Mouse (Mus musculus) splenic B cell, adult 2 months (primary cell): ENCODE data around the gene Usp54.
"Not testable (repeated sequence)": the region's sequence is repeated elsewhere in the genome, so short reads cannot be mapped to it uniquely, and the experiment has no call there.

ENCODE experiments used
- DNase-seq: peaks from one replicate; pipeline ENCODE4 v3.0.0-alpha.2; 2011; ENCODE audit warnings: low read depth, low spot score
- H3K27me3 ChIP-seq: 2 replicates; pipeline ENCODE4 v1.6.1; 2012; ENCODE audit warnings: mild to moderate bottlenecking, low read length, moderate library complexity, mixed read lengths; ENCODE audit not compliant: control insufficient read depth, poor library complexity, insufficient read depth, severe bottlenecking
- H3K36me3 ChIP-seq: 2 replicates; pipeline ENCODE4 v1.6.1; 2012; ENCODE audit warnings: mild to moderate bottlenecking, low read length, moderate library complexity, mixed read lengths; ENCODE audit not compliant: control insufficient read depth, poor library complexity, insufficient read depth, severe bottlenecking

Gene Usp54

DNA sequence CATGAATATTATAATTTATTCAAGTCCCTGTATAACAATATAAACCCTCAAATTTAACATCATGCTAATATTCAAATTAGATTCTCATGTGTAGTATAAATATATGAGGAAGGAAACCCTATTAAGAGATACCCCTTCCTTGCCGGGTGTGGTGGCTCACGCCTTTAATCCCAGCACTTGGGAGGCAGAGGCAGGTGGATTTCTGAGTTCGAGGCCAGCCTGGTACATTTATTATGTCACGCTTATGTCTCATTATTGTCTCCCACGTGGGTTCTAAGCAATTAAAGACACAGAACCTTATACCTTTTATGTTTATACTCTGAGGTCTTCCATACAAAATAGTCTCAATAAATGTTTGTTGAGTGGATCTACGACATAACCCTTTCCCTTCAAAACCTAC is 2.2 kb downstream of the Usp54 start:
- DNase-seq, result no peak
- Histone ChIP-seq H3K27me3 (no peaks in the 10 kb centered on the region), H3K36me3 (no peaks in the 10 kb centered on the region; the same call in 1 of the 2 replicates)

DNA sequence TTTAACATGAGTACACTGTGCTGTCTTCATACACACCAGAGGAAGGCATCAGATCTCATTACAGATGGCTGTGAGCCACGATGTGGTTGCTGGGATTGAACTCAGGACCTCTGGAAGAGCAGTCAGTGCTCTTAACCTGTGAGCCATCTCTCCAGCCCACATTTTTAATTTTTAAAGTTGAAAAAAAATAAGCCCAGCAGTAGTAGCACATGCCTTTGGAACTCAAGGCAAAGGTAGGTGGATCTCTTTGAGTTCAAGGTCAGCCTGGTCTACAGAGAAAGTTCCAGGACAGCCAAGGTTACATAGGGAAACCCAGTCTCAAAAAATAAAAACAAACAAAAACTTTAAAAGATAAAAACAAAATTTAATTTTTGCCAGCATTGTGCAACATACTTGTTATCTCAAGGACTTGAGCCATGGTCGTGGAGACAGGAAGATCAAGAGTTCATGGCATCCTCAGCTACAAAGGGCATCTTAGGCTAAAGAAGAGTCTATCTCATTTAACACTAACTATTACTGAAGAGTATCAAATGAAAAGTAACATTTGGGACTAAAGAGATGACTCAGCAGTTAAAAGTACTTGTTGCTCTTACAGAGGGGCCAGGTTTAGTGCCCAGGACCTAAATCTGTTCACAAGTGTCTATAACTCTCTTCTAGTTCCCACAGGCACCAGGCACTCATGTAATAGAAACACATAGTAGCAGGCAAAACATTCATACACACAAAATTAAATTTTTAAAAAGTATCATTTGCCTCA is 2.9 kb downstream of the Usp54 start:
- DNase-seq, result no peak
- no peaks in the 10 kb centered on the region; the same call in 1 of the 2 replicates for H3K36me3 ChIP-seq
- H3K27me3 ChIP-seq, result no peaks in the 10 kb centered on the region

DNA sequence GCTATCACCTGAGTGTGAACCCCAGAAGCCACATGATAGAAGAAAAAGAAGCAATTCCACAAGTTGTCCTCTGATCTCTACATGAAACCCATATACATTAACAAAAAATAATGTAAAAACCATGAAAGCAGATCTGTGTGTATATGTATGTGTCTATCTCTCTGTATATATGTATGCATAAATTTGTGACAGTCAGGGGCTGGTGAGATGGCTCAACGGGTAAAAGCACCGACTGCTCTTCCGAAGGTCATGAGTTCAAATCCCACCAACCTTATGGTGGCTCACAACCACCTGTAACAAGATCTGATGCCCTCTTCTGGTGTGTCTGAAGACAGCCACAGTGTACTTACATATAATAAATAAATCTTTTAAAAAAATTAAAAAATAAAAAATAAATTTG is 3.9 kb downstream of the Usp54 start:
- H3K27me3 ChIP-seq, DNase-seq, H3K36me3 ChIP-seq: not testable (repeated sequence)

DNA sequence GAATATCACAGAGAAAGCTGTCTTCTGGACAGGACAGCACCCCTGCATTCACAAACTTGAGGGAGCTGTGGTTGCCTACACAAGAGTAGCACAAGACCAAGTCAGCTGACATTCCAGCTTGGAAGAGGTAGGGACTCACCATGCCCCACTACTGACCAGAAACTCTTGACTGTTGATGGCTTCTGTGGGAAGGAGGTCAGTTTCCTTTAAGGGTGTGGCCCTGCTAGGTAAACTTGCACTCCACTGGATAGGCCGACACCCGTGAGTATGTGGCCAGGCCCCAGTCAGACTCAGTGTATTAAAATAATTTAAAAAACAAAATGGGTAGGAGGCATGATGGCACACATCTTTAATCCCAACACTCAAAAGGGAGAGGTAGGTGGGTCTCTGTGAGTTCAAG is 5.3 kb downstream of the Usp54 start:
- DNase-seq, result no peak
- Histone ChIP-seq H3K36me3 (no peaks in the 10 kb centered on the region), H3K27me3 (no peaks in the 10 kb centered on the region)

GRCm38 (mm10) chr14:20631253-20631652 is 9.6 kb downstream of the Usp54 start:
- no peak for DNase-seq
- no peaks in the 10 kb centered on the region for H3K36me3 ChIP-seq
- no peaks in the 10 kb centered on the region for H3K27me3 ChIP-seq

DNA sequence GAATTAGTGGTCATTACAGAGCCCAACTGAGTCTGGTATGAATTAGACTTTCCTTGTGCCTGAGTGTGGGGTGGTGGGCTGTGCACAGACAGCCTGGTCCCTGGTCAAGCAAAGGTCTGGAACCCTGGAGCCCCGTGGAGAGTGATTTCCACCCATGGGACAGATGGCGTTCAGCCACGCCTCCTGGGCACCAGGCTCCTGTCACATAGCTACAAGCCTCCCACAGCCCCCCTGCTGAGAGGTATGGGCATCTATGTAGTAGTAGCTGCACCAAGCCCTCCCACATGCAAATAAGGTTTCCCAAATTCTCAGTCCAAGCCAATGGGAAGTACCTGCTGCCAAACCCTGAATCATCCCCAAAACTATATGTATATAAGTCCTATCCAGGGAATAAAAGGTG is 13.9 kb downstream of the Usp54 start:
- H3K27me3 ChIP-seq, result no peaks in the 10 kb centered on the region
- no peaks in the 10 kb centered on the region for H3K36me3 ChIP-seq
- DNase-seq, result no peak

DNA sequence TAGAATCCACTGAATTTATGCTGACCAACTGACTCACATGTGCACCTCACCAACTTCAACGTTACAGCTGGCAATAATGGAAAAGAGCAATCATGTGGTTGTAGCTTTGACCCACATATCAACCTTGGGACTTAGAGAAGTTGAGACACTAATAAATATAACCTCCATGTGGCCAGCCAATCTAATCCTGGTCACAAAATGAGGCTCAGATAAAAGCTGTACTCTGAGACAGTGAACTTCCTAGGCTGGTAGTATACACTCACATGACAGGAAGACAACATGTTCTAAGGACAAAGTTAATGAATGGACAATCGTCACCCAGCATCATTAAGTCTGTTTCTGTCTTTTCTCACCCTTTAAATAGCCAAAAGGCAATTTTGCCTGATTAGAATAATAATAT is 14.4 kb downstream of the Usp54 start:
- no peak for DNase-seq
- H3K36me3 ChIP-seq, result no peaks in the 10 kb centered on the region
- no peaks in the 10 kb centered on the region for H3K27me3 ChIP-seq

DNA sequence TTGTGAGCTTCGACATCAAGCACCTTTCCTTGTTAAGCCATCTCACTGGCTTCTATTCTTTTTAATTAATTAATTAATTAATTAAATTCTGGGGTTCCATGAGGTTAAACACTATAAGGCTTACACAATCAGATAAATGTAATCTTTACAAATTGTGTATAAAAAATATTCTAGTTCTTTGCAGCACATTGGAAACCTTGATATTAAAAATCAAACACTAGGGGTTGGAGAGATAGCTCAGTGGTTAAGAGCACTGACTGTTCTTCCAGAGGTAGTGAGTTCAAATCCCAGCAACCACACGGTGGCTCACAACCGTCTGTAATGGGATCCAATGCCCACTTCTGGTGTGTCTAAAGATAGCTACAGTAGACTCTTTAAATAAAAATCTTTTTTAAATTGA is 18.0 kb downstream of the Usp54 start:
- DNase-seq, result no peak
- Histone ChIP-seq H3K27me3 (no peaks in the 10 kb centered on the region), H3K36me3 (no peaks in the 10 kb centered on the region)

- Histone ChIP-seq H3K36me3 (no peaks in the 10 kb centered on the region), H3K27me3 (no peaks in the 10 kb centered on the region)
- no peak for DNase-seq
Measured at GRCm38 (mm10) chr14:20622412-20622811, 18.5 kb downstream of the Usp54 start.

GRCm38 (mm10) chr14:20621903-20622302 is 19.0 kb downstream of the Usp54 start:
- no peaks in the 10 kb centered on the region for H3K27me3 ChIP-seq
- H3K36me3 ChIP-seq, result no peaks in the 10 kb centered on the region
- no peak for DNase-seq

DNA sequence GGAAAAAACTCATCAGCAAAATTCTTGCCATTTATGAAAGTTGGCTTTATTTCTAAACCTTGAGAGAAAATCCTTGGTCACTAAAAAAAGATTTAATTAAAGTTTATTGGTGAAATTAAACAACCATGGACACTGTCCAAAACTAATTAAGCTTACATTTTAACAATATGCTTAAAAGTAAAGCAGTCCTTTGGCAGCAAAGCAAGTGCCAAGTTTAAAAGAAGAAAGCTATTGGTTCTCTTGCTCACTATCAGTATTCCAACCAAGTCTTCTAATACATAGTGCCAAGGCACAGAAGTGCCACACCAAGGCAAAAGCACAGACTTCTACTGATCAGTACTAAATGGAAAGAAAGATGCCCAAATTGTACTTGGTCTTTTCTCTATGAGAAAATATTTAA is 21.7 kb downstream of the Usp54 start:
- Histone ChIP-seq H3K36me3 (no peaks in the 10 kb centered on the region), H3K27me3 (no peaks in the 10 kb centered on the region)
- no peak for DNase-seq

DNA sequence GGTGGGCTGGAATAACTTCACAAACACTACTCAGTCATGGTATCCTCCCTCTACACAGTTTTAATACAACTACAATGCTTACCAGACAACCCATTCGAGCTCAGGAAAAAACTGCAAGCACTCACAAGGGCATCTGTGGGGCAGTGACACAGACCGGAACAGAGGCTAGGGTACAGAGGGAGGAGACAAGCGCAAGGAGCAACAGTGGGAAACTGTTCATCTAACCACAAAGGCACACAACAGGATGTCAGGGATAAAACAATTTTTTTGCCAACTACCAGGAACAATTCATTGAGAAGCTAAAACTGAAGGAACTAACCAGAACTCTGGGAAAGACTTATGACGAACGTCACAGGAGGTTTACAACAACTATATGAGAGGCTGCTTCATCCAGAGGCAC is 22.7 kb downstream of the Usp54 start:
- Histone ChIP-seq H3K27me3 (no peaks in the 10 kb centered on the region), H3K36me3 (no peaks in the 10 kb centered on the region)
- DNase-seq, result no peak

GRCm38 (mm10) chr14:20616421-20616820 is 24.4 kb downstream of the Usp54 start:
- DNase-seq, result no peak
- no peaks in the 10 kb centered on the region for H3K36me3 ChIP-seq
- H3K27me3 ChIP-seq, result no peaks in the 10 kb centered on the region

GRCm38 (mm10) chr14:20615075-20615474 is 25.8 kb downstream of the Usp54 start:
- no peak for DNase-seq
- Histone ChIP-seq H3K27me3 (no peaks in the 10 kb centered on the region), H3K36me3 (no peaks in the 10 kb centered on the region)

GRCm38 (mm10) chr14:20612820-20613219 is 28.0 kb downstream of the Usp54 start:
- no peak for DNase-seq
- no peaks in the 10 kb centered on the region for H3K27me3 ChIP-seq

DNA sequence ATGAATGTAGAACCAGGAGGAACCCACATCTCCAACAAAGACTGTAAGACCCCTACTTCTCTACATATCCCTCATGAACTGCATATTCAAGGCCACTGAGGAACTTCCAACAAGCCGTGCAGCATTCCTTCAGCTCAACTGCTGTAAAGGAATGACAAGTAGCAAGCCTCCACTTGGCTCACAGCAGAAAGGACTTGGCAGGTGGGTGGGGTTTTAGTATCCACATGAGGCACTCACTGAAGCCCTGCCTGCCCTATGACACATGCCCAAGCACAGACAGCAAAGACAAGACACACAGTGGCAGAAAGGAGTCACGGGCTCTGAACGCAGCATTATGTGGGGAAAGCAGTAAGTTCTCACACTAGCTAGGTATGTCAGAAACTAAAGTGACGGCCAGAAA is 30.7 kb downstream of the Usp54 start:
- DNase-seq, result no peak
- H3K27me3 ChIP-seq, result no peaks in the 10 kb centered on the region
- H3K36me3 ChIP-seq, result no peaks in the 10 kb centered on the region

More at GRCm38 (mm10) chr14:20612820-20613219, 28.0 kb downstream of the Usp54 start:
- H3K36me3 ChIP-seq, result no peaks in the 10 kb centered on the region
